ENCODE assay signal across 8 mouse cellular contexts in the genomic region with DNA sequence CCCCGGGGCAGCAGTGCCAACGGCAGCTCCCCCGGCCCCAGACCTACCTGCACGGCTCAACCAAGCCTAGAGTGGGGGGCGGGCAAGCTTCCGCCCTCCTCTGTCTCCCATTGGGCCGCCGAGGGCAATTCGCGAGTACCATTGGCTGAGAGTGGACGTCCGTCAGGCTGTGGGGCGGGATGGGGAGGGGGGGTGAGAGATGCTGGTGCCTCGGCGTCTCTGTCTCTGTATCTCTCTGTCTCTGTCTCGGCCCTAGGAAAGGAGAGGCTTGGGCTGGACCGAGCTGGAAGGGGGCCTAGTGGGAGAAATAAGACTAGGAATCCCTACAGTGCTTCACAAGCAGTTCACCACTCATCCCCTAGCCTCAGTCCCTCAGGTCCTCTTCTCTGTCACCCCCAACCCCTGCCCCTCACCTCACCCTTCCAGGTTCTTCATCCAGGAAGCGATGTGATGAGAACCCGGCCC. TPM values are rescaled to one million over a fixed set of nuclear protein-coding genes. Genes with fewer than 3 reads are reported as not detected.
DNase-seq lines count a peak whose midpoint lies in the region; ATAC-seq and TF ChIP-seq lines count a peak whose summit lies in the region.

No protein-coding gene starts in this region.

- peak overlapping the region; percentile 66 to 100 for H3K4me3 ChIP-seq in ES-E14 (ENCODE audit: insufficient read depth in 1 of 2, low read depth in 1 of 2, low read length in 2 of 2, poor library complexity in 1 of 2, severe bottlenecking in 1 of 2)
- peak overlapping the region; percentile 62 for H3K4me3 ChIP-seq in forebrain, embryonic 15.5 days
- peak overlapping the region; percentile 74 for H3K4me3 ChIP-seq in lung, adult 2 months (replicated peaks; ENCODE audit: extremely low read depth, low read depth, low read length)

- peak overlapping the region; percentile 75 for H3K4me2 ChIP-seq in forebrain, embryonic 15.5 days (replicated peaks)

- peak; percentile 100 for ATAC-seq in forebrain, embryonic 15.5 days (replicated peaks)
- peak; percentile 99 for ATAC-seq in neutrophil, adult 5-6 weeks (ENCODE audit: extremely low read depth, insufficient number of reproducible peaks, low FRiP score, poor library complexity, severe bottlenecking)

- DNase-seq in ES-E14 (ENCODE audit: low read depth, low spot score) = peak; percentile 94
- DNase-seq in cerebellum, adult 11-12 months = peak; percentile 89
- peak; percentile 88 for DNase-seq in heart, postnatal 25 days (ENCODE audit: low spot score)
- DNase-seq in layer of hippocampus, adult 18-20 months (ENCODE audit: low spot score in 2 of 2) = peak; percentile 83 to 93
- DNase-seq in lung, adult 2 months = peak; percentile 90
- DNase-seq in thymus, adult 18-20 months = peak; percentile 86 to 91

- H3K9ac ChIP-seq in ES-E14 (ENCODE audit: insufficient read depth, low read depth, low read length, poor library complexity, severe bottlenecking) = peak overlapping the region; percentile 92
- H3K9ac ChIP-seq in forebrain, embryonic 15.5 days (replicated peaks) = peak overlapping the region; percentile 86

- no peaks in the 10 kb centered on the region for H3K9me3 ChIP-seq in ES-E14 (ENCODE audit: control insufficient read depth, insufficient read depth, low read depth, low read length)
- no peaks in the 10 kb centered on the region for H3K9me3 ChIP-seq in forebrain, embryonic 15.5 days

- TF ChIP-seq CTCF in lung, adult 2 months (IDR thresholded peaks at IDR 0.05; ENCODE audit: insufficient read depth, low read length) = no peak

- in situ Hi-C loops in ES-E14 (cut with MboI; ENCODE audit: low sequenced_read_pairs in 2 of 2, unreplicated experiment in 2 of 2) = no loop called here

- H3K36me3 ChIP-seq in ES-E14 (ENCODE audit: control insufficient read depth, insufficient read depth, low read length, poor library complexity, severe bottlenecking) = no peaks in the 10 kb centered on the region
- 0 out of 2 replicates have a peak, but pooled peaks cover 3% of the 10 kb centered on the region for H3K36me3 ChIP-seq in forebrain, embryonic 15.5 days

- TF ChIP-seq POLR2A in lung, adult 2 months (IDR thresholded peaks at IDR 0.05; ENCODE audit: borderline replicate concordance, extremely low read depth, low read depth, low read length) = 0 out of 2 replicates have a peak, but pooled peaks have one; percentile 20

- no peak overlapping the region; the same call in 1 of the 2 replicates for H3K27ac ChIP-seq in ES-E14 (ENCODE audit: insufficient read depth, low read depth, low read length, poor library complexity, severe bottlenecking)
- H3K27ac ChIP-seq in forebrain, embryonic 15.5 days (replicated peaks) = peak overlapping the region; percentile 59

- intact Hi-C loops in heart, postnatal 25 days (cut with DNase I) = no loop called here

- no peaks in the 10 kb centered on the region for H3K27me3 ChIP-seq in forebrain, embryonic 15.5 days

- WGBS in forebrain, embryonic 15.5 days = 2% methylated on average over 13 of the region's 19 CpGs
- WGBS in lung, adult 2 months = under 1% methylated on average over 18 of the region's 19 CpGs

- H3K4me1 ChIP-seq in ES-E14 (ENCODE audit: control insufficient read depth in 2 of 2, insufficient read depth in 2 of 2, low read length in 2 of 2, poor library complexity in 1 of 2) = 0 out of 4 replicates have a peak, but pooled peaks cover 0 to 4% of the 10 kb centered on the region in 2 experiments
- peaks cover 22% of the 10 kb centered on the region for H3K4me1 ChIP-seq in forebrain, embryonic 15.5 days
- H3K4me1 ChIP-seq in lung, adult 2 months (ENCODE audit: control insufficient read depth, insufficient read depth, low read length) = no peaks in the 10 kb centered on the region; the same call in 1 of the 2 replicates

TF ChIP-seq in ES-E14, 5 proteins besides CTCF, POLR2A, EP300 and RAD21:
- TF ChIP-seq ZC3H11A (IDR thresholded peaks at IDR 0.05; ENCODE audit: borderline replicate concordance, low read depth, low read length) (no peak), HCFC1 (IDR thresholded peaks at IDR 0.05; ENCODE audit: borderline replicate concordance, insufficient read depth, low read length) (no peak), CHD2 (IDR thresholded peaks at IDR 0.05; ENCODE audit: low read depth, low read length) (peak; percentile 70; the same call in 1 of the 2 replicates)

RNA-seq across cellular contexts. Expression of a gene that starts 0.7 kb away (rescaled TPM):
- 34.8 and 37.7 TPM in 2 replicates for total RNA-seq in ES-E14 (2012; rRNA removed)
- polyA plus RNA-seq in forebrain, embryonic 15.5 days (2015; fragmentation: Nextera tagmentation; extraction: Ambion mirVana) = 30.3 and 30.6 TPM in 2 replicates
- total RNA-seq in heart, postnatal 25 days (2021) = 10 to 100 TPM; 26.3 to 28.1 TPM
- 10 to 100 TPM; 71.2 to 72.1 TPM for total RNA-seq in layer of hippocampus, adult 18-20 months (2021)
- polyA plus RNA-seq in lung, adult 2 months (2012; rRNA removed) = 86.2 and 93.7 TPM in 2 replicates
- 66.1 and 71.3 TPM in 2 replicates for total RNA-seq in neutrophil, adult 5-6 weeks (2017)
